Mouse (Mus musculus): ENCODE results near the gene Fcer2a. TPM values are rescaled to one million over a fixed set of nuclear protein-coding genes. Genes with fewer than 3 reads are reported as not detected.

Gene Fcer2a
- polyA plus RNA-seq (2012; rRNA removed; ENCODE audit: low replicate concordance) = 0.36 TPM in 1 of 2 replicates, not detected in the other

GRCm38 (mm10) chr8:3694121-3694520 lies at the start of gene Fcer2a:
Gene Fcer2a (minus strand): TSS chr8:3694175.

GRCm38 (mm10) chr8:3720551-3720950 lies 26.6 kb upstream of the Fcer2a start, which contains the start of gene Clec4g:
Gene Clec4g (minus strand): TSS chr8:3720651.

GRCm38 (mm10) chr8:3676131-3676992 lies 17.6 kb downstream of the Fcer2a start, which contains the start of gene Trappc5:
Gene Trappc5 (plus strand): TSS chr8:3676299.

GRCm38 (mm10) chr8:3671980-3672491 lies 21.9 kb downstream of the Fcer2a start, which contains the start of gene Fcor:
Gene Fcor (minus strand): TSS chr8:3672362.

GRCm38 (mm10) chr8:3665507-3665906 lies 28.5 kb downstream of the Fcer2a start, which contains the start of gene Mcemp1:
Gene Mcemp1 (plus strand): TSS chr8:3665754.

GRCm38 (mm10) chr8:3655526-3655925 lies 38.4 kb downstream of the Fcer2a start, which contains the start of gene Retn:
Gene Retn (plus strand): TSS chr8:3655770.

Other genes with a start within 250 kb of the Fcer2a start
- gene Pex11g, start 226.5 kb downstream of the Fcer2a start, polyA plus RNA-seq (2012; rRNA removed; ENCODE audit: low replicate concordance) = 10.6 and 21.0 TPM in 2 replicates
- 0.08 and 0.10 TPM in 2 replicates for gene Tex45, start 223.3 kb downstream of the Fcer2a start, polyA plus RNA-seq (2012; rRNA removed; ENCODE audit: low replicate concordance)
- 51.9 and 73.1 TPM in 2 replicates for gene Zfp358, start 201.0 kb downstream of the Fcer2a start, polyA plus RNA-seq (2012; rRNA removed; ENCODE audit: low replicate concordance)
- 222 and 262 TPM in 2 replicates for gene Mcoln1, start 193.7 kb downstream of the Fcer2a start, polyA plus RNA-seq (2012; rRNA removed; ENCODE audit: low replicate concordance)
- gene Pnpla6, start 178.8 kb downstream of the Fcer2a start, polyA plus RNA-seq (2012; rRNA removed; ENCODE audit: low replicate concordance) = 66.4 and 94.1 TPM in 2 replicates
- 0.19 and 1.7 TPM in 2 replicates for gene C330021F23Rik, start 126.2 kb downstream of the Fcer2a start, polyA plus RNA-seq (2012; rRNA removed; ENCODE audit: low replicate concordance)
- 11.1 and 12.0 TPM in 2 replicates for gene Camsap3, start 106.9 kb downstream of the Fcer2a start, polyA plus RNA-seq (2012; rRNA removed; ENCODE audit: low replicate concordance)
- gene Xab2, start 72.9 kb downstream of the Fcer2a start, polyA plus RNA-seq (2012; rRNA removed; ENCODE audit: low replicate concordance) = 54.1 and 73.9 TPM in 2 replicates
- gene Pet100, start 72.6 kb downstream of the Fcer2a start, polyA plus RNA-seq (2012; rRNA removed; ENCODE audit: low replicate concordance) = 9.2 and 12.6 TPM in 2 replicates
- gene Pcp2, start 68.6 kb downstream of the Fcer2a start, polyA plus RNA-seq (2012; rRNA removed; ENCODE audit: low replicate concordance) = 0.07 TPM in 1 of 2 replicates, not detected in the other
- gene Stxbp2, start 63.2 kb downstream of the Fcer2a start, polyA plus RNA-seq (2012; rRNA removed; ENCODE audit: low replicate concordance) = 75.2 and 95.5 TPM in 2 replicates
- 1,062 and 2,972 TPM in 2 replicates for gene Retn, start 38.4 kb downstream of the Fcer2a start, polyA plus RNA-seq (2012; rRNA removed; ENCODE audit: low replicate concordance)
- 0.21 and 0.60 TPM in 2 replicates for gene Mcemp1, start 28.4 kb downstream of the Fcer2a start, polyA plus RNA-seq (2012; rRNA removed; ENCODE audit: low replicate concordance)
- 158 and 268 TPM in 2 replicates for gene Fcor, start 21.8 kb downstream of the Fcer2a start, polyA plus RNA-seq (2012; rRNA removed; ENCODE audit: low replicate concordance)
- gene Trappc5, start 17.9 kb downstream of the Fcer2a start, polyA plus RNA-seq (2012; rRNA removed; ENCODE audit: low replicate concordance) = 34.3 and 36.5 TPM in 2 replicates
- gene Clec4g, start 26.5 kb upstream of the Fcer2a start, polyA plus RNA-seq (2012; rRNA removed; ENCODE audit: low replicate concordance) = 0.23 and 0.42 TPM in 2 replicates
- gene Cd209a, start 54.8 kb upstream of the Fcer2a start, polyA plus RNA-seq (2012; rRNA removed; ENCODE audit: low replicate concordance) = 5.6 TPM in 2 replicates
- gene Cd209e, start 160.1 kb upstream of the Fcer2a start, polyA plus RNA-seq (2012; rRNA removed; ENCODE audit: low replicate concordance) = 0.20 and 0.28 TPM in 2 replicates
- 10.1 and 14.4 TPM in 2 replicates for gene Cd209d, start 184.4 kb upstream of the Fcer2a start, polyA plus RNA-seq (2012; rRNA removed; ENCODE audit: low replicate concordance)
- 5.8 and 8.3 TPM in 2 replicates for gene Cd209b, start 232.7 kb upstream of the Fcer2a start, polyA plus RNA-seq (2012; rRNA removed; ENCODE audit: low replicate concordance)

All from subcutaneous adipose tissue, adult 2 months (tissue).